8 mouse cellular contexts compared by ENCODE assay signal in genomic region chr5:44303886-44304855, GRCm38 (mm10).
DNase-seq lines count a peak whose midpoint lies in the region; ATAC-seq lines count a peak whose summit lies in the region.

No protein-coding gene starts in this region.

- H3K4me3 ChIP-seq in heart, embryonic 13.5 days: no peak overlapping the region
- H3K4me3 ChIP-seq in heart, embryonic 11.5 days (ENCODE audit: low read depth, low read length): no peak overlapping the region
- H3K4me3 ChIP-seq in forebrain, embryonic 16.5 days (replicated peaks; ENCODE audit: low read length): no peak overlapping the region
- no peak overlapping the region for H3K4me3 ChIP-seq in intestine, embryonic 15.5 days (replicated peaks)
- H3K4me3 ChIP-seq in midbrain, embryonic 12.5 days: no peak overlapping the region
- H3K4me3 ChIP-seq in stomach, embryonic 14.5 days (ENCODE audit: low read depth, low read length): no peak overlapping the region

- H3K36me3 ChIP-seq in heart, embryonic 13.5 days: no peaks in the 10 kb centered on the region
- H3K36me3 ChIP-seq in heart, embryonic 11.5 days (ENCODE audit: control insufficient read depth, insufficient read depth, low read length): no peaks in the 10 kb centered on the region
- H3K36me3 ChIP-seq in forebrain, embryonic 16.5 days (ENCODE audit: control insufficient read depth, insufficient read depth): no peaks in the 10 kb centered on the region
- no peaks in the 10 kb centered on the region for H3K36me3 ChIP-seq in intestine, embryonic 15.5 days
- H3K36me3 ChIP-seq in midbrain, embryonic 12.5 days: no peaks in the 10 kb centered on the region
- no peaks in the 10 kb centered on the region for H3K36me3 ChIP-seq in stomach, embryonic 14.5 days (ENCODE audit: control insufficient read depth, insufficient read depth, low read length)

- no peak for ATAC-seq in heart, embryonic 13.5 days (ENCODE audit: extremely low read depth, insufficient number of reproducible peaks, low FRiP score, low TSS enrichment)
- ATAC-seq in heart, embryonic 11.5 days (replicated peaks; ENCODE audit: insufficient number of reproducible peaks, low FRiP score, low TSS enrichment): no peak
- peak; percentile 74 for ATAC-seq in forebrain, embryonic 16.5 days
- no peak for ATAC-seq in intestine, embryonic 15.5 days
- 0 out of 2 replicates have a peak, but pooled peaks have one; percentile 23 for ATAC-seq in midbrain, embryonic 12.5 days (ENCODE audit: low FRiP score, low read depth)
- ATAC-seq in stomach, embryonic 14.5 days (ENCODE audit: insufficient number of reproducible peaks, insufficient read depth, low FRiP score, low read depth): 0 out of 2 replicates have a peak, but pooled peaks have one; percentile 49

- H3K4me2 ChIP-seq in heart, embryonic 13.5 days: peak overlapping the region; percentile 35; the same call in 1 of the 2 replicates
- no peak overlapping the region for H3K4me2 ChIP-seq in heart, embryonic 11.5 days
- H3K4me2 ChIP-seq in forebrain, embryonic 16.5 days (ENCODE audit: low read length): peak overlapping the region; percentile 25; the same call in 1 of the 2 replicates
- H3K4me2 ChIP-seq in intestine, embryonic 15.5 days (replicated peaks): peak overlapping the region; percentile 44; the same call in 1 of the 2 replicates
- H3K4me2 ChIP-seq in midbrain, embryonic 12.5 days (replicated peaks): no peak overlapping the region
- H3K4me2 ChIP-seq in stomach, embryonic 14.5 days (replicated peaks; ENCODE audit: low read depth, low read length): no peak overlapping the region

- no peaks in the 10 kb centered on the region for H3K9me3 ChIP-seq in heart, embryonic 13.5 days
- no peaks in the 10 kb centered on the region for H3K9me3 ChIP-seq in heart, embryonic 11.5 days (replicated peaks; ENCODE audit: control insufficient read depth, low read length)
- no peaks in the 10 kb centered on the region for H3K9me3 ChIP-seq in forebrain, embryonic 16.5 days (ENCODE audit: control insufficient read depth, low read length)
- no peaks in the 10 kb centered on the region for H3K9me3 ChIP-seq in intestine, embryonic 15.5 days
- no peaks in the 10 kb centered on the region for H3K9me3 ChIP-seq in midbrain, embryonic 12.5 days
- no peaks in the 10 kb centered on the region for H3K9me3 ChIP-seq in stomach, embryonic 14.5 days (ENCODE audit: control insufficient read depth, low read depth, low read length)

- H3K4me1 ChIP-seq in heart, embryonic 13.5 days: peaks cover 10% of the 10 kb centered on the region
- no peaks in the 10 kb centered on the region for H3K4me1 ChIP-seq in heart, embryonic 11.5 days (ENCODE audit: control insufficient read depth, insufficient read depth, low read length)
- H3K4me1 ChIP-seq in forebrain, embryonic 16.5 days (replicated peaks; ENCODE audit: control insufficient read depth, insufficient read depth, low read length): no peaks in the 10 kb centered on the region; the same call in 1 of the 2 replicates
- H3K4me1 ChIP-seq in intestine, embryonic 15.5 days (replicated peaks): 0 out of 2 replicates have a peak, but pooled peaks cover 4% of the 10 kb centered on the region
- H3K4me1 ChIP-seq in midbrain, embryonic 12.5 days: peaks cover 7% of the 10 kb centered on the region; the same call in 1 of the 2 replicates
- no peaks in the 10 kb centered on the region for H3K4me1 ChIP-seq in stomach, embryonic 14.5 days (ENCODE audit: control insufficient read depth, insufficient read depth, low read length)

- WGBS in heart, embryonic 13.5 days: 40% methylated on average over 14 of the region's 14 CpGs
- WGBS in heart, embryonic 11.5 days (ENCODE audit: insufficient replicate concordance): 37% methylated on average over 14 of the region's 14 CpGs
- WGBS in forebrain, embryonic 16.5 days: 27% methylated on average over 14 of the region's 14 CpGs
- WGBS in intestine, embryonic 15.5 days: 23% methylated on average over 14 of the region's 14 CpGs
- WGBS in midbrain, embryonic 12.5 days: 35% methylated on average over 14 of the region's 14 CpGs
- 26% methylated on average over 14 of the region's 14 CpGs for WGBS in stomach, embryonic 14.5 days

- intact Hi-C loops in left cerebral cortex, postnatal 10 days (cut with DNase I): loop anchor here (5.0 to 10.0 kb wide), 5 partner anchors 181 to 1118 kb away; partner anchors contain the start of gene Ldb2

- no peak overlapping the region for H3K9ac ChIP-seq in heart, embryonic 13.5 days
- no peak overlapping the region for H3K9ac ChIP-seq in heart, embryonic 11.5 days (ENCODE audit: low read depth, low read length)
- no peak overlapping the region for H3K9ac ChIP-seq in forebrain, embryonic 16.5 days (replicated peaks; ENCODE audit: low read depth, low read length)
- H3K9ac ChIP-seq in intestine, embryonic 15.5 days: no peak overlapping the region
- no peak overlapping the region for H3K9ac ChIP-seq in midbrain, embryonic 12.5 days (replicated peaks)
- no peak overlapping the region for H3K9ac ChIP-seq in stomach, embryonic 14.5 days (replicated peaks; ENCODE audit: low read depth, low read length)

- DNase-seq in cerebellum, adult 11 months: peak; percentile 28
- DNase-seq in left cerebral cortex, postnatal 10 days (ENCODE audit: extremely low spot score in 1 of 2, low spot score in 2 of 2): peak; percentile 62 to 69

- peaks cover 15% of the 10 kb centered on the region; the same call in 1 of the 2 replicates for H3K27me3 ChIP-seq in heart, embryonic 13.5 days (replicated peaks)
- H3K27me3 ChIP-seq in heart, embryonic 11.5 days (ENCODE audit: control insufficient read depth, insufficient read depth, low read length): 0 out of 2 replicates have a peak, but pooled peaks cover 6% of the 10 kb centered on the region
- no peaks in the 10 kb centered on the region for H3K27me3 ChIP-seq in forebrain, embryonic 16.5 days (replicated peaks; ENCODE audit: control insufficient read depth, insufficient read depth, low read length)
- no peaks in the 10 kb centered on the region for H3K27me3 ChIP-seq in intestine, embryonic 15.5 days (replicated peaks)
- H3K27me3 ChIP-seq in midbrain, embryonic 12.5 days: no peaks in the 10 kb centered on the region
- H3K27me3 ChIP-seq in stomach, embryonic 14.5 days (ENCODE audit: control insufficient read depth, insufficient read depth, low read length): no peaks in the 10 kb centered on the region

- H3K27ac ChIP-seq in heart, embryonic 13.5 days (replicated peaks): no peak overlapping the region
- no peak overlapping the region for H3K27ac ChIP-seq in heart, embryonic 11.5 days (ENCODE audit: low read depth, low read length)
- no peak overlapping the region for H3K27ac ChIP-seq in forebrain, embryonic 16.5 days (ENCODE audit: low read length)
- no peak overlapping the region for H3K27ac ChIP-seq in intestine, embryonic 15.5 days
- H3K27ac ChIP-seq in midbrain, embryonic 12.5 days (replicated peaks): no peak overlapping the region
- no peak overlapping the region for H3K27ac ChIP-seq in stomach, embryonic 14.5 days (ENCODE audit: low read length)

Comparison
In these comparisons a context has a peak if more than half of its experiments do, and no peak if none do; other contexts are left out.
1. H3K4me2 ChIP-seq: peak in heart, embryonic 13.5 days (single experiment), forebrain, embryonic 16.5 days (single experiment) and intestine, embryonic 15.5 days (single experiment); none in heart, embryonic 11.5 days (single experiment), midbrain, embryonic 12.5 days (single experiment) and stomach, embryonic 14.5 days (single experiment).
2. ATAC-seq: peak in forebrain, embryonic 16.5 days (single experiment), midbrain, embryonic 12.5 days (single experiment) and stomach, embryonic 14.5 days (single experiment); none in heart, embryonic 13.5 days (single experiment), heart, embryonic 11.5 days (single experiment) and intestine, embryonic 15.5 days (single experiment).